Mouse (Mus musculus): ENCODE measurements at regions not wholly inside any gene's neighbourhood (a gene's known extent, or its start where the extent isn't known, plus 50 kb on each side); places are given as distances from the start of the nearest gene placed in this dataset.

- no peak for TF ChIP-seq CTCF (IDR thresholded peaks at IDR 0.05 in 2 of 3, conservative IDR thresholded peaks at IDR 0.05 in 1 of 3; ENCODE audit: control insufficient read depth in 1 of 3, insufficient read depth in 1 of 3, low read depth in 2 of 3, low read length in 3 of 3, poor library complexity in 1 of 3, severe bottlenecking in 1 of 3)
- TF ChIP-seq TCF12 (IDR thresholded peaks at IDR 0.05; ENCODE audit: low read depth, low read length), result no peak
- TF ChIP-seq EP300 (IDR thresholded peaks at IDR 0.05; ENCODE audit: low read depth in 1 of 2, low read length in 2 of 2), result no peak
- TF ChIP-seq NRF1 (IDR thresholded peaks at IDR 0.05; ENCODE audit: insufficient read depth, low read depth, low read length, poor library complexity, severe bottlenecking), result no peak
- TF ChIP-seq UBTF (IDR thresholded peaks at IDR 0.05; ENCODE audit: borderline replicate concordance, insufficient read depth, low read depth, low read length), result no peak
- TF ChIP-seq CHD1 (IDR thresholded peaks at IDR 0.05; ENCODE audit: low read depth, low read length), result no peak
- no peak for TF ChIP-seq POLR2A (IDR thresholded peaks at IDR 0.05; ENCODE audit: control insufficient read depth in 1 of 2, insufficient read depth in 1 of 2, low read depth in 1 of 2, low read length in 2 of 2, poor library complexity in 1 of 2)
- no peak for TF ChIP-seq TAL1 (IDR thresholded peaks at IDR 0.05; ENCODE audit: low read length)
- no peak for TF ChIP-seq MAFK (IDR thresholded peaks at IDR 0.05; ENCODE audit: borderline replicate concordance, low read depth, low read length)
- TF ChIP-seq HCFC1 (IDR thresholded peaks at IDR 0.05; ENCODE audit: low read depth, low read length), result no peak
- TF ChIP-seq MXI1 (IDR thresholded peaks at IDR 0.05; ENCODE audit: low read depth, low read length), result no peak
- no peak for TF ChIP-seq E2F4 (IDR thresholded peaks at IDR 0.05; ENCODE audit: borderline replicate concordance, low read depth, low read length)
- TF ChIP-seq MYC (IDR thresholded peaks at IDR 0.05; ENCODE audit: low read depth, low read length), result no peak
Measured at GRCm38 (mm10) chr9:90833743-90834539, 528.3 kb upstream of the Zic4 start.

All from MEL (cell line).